Mouse (Mus musculus): ENCODE data around the gene Agxt2.

Agxt2 gene

DNA sequence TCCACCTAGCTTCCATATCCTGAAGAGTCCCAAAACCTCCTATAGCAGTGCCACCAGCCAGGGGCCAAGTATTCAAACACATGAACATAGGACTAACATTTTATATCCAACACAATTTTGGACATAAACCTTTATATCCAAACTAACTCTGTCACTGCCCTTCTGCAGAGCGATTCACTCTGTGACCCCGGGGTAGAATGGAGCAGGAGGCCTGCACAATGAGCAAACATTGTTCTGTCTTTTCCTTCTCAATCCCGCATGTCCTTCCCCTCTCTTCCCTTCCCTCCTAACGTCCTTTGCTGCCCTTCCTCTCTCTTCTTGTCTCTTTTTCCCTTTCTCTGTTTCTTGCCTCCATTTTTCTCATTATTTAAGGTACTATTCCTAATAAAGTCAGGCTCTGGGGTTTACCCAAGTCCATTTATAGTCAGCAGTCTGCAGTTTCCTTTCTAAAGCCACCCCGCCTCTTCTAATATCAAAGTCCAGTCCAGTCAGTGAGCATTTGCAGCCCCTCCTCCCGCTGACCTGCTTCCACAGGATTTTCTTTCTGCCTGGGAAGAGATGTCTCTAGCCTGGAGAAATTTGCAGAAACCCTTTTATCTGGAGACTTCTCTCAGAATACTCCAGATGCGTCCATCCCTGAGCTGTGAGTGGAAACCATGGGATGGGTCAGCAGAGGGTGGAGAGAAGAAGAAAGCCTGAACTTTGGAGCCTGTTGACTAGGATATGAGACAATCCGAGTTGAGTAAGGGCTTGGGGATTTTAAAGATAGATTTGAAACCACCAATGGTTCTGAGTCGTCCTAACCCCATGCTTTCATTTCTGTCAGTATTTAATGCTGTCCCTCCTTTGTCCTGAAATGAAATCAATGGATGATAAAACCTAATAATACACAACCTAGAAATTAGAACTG, at the start of gene Agxt2:
Gene Agxt2, plus strand, starts transcription at position 494 of the 910 bp plus-strand sequence.
- in situ Hi-C loops (cut with MboI, MseI), result no loop called here

DNA sequence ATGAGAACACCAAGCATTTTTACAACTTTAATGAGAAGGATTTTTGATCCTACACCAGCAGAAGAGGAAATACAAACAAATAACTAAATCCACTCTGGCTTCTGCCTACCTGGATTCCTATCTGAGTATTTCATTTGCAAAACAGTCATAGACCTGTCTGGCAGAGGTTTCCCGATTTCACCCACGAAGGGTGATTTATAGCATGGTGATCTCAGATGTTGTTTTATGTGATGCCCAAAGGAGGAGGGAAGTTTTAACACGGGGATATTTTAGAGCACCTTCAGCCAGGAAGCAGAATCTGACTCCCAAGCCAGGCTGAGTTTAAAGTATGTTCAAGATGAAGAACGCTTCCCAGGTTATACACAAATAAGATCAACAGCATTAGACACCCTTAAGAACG, 46.5 kb upstream of the Agxt2 start:
- in situ Hi-C loops (cut with MboI, MseI), result loop anchor here (10.0 kb wide), 1 partner anchor 857 kb away; no protein-coding TSS in a partner anchor

DNA sequence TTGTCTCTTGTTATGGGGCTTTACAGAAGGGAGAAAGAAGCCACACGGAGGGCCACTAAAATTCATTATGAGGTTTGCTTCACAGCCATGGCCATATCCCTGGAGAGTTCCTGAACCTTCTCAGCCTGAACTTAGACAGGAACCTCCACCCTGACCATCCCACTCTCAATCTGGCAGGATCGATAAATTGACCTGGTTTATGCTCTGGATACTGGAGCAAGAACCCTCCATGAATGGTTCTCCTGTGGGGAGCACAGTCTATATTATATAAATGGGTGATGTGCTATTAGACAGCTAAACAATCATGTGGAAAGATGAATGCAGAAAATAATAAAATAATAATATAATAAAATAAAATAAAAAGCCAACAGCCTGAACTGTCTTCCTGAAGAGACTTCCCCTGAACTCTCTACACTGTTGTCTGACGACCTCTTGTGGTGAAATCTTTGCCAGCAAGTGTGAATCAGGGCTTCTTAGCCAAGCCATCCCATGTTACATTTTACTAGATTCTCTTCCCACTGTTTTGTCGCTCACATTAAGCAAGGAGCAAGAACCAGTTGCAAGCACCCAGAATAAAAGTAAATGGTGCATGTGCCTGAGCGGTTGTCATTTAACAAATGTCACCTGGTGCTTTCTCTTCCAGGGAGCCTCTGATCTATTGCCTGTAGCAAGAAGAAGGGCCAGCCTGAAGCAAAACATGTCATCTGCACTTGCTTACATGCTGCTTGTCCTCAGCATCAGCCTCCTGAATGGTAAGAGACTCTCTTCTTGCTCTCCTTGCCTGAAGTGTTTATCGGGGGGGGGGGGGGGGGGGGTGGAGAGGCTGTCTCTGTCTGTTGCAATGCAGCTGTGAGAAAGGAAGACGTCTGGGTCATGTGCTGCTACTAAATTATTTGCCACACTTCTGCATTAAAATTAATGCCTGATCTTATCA, 44.5 kb upstream of the Agxt2 start:
- in situ Hi-C loops (cut with MboI, MseI), result loop anchor here (10.0 kb wide), 1 partner anchor 859 kb away; no protein-coding TSS in a partner anchor

DNA sequence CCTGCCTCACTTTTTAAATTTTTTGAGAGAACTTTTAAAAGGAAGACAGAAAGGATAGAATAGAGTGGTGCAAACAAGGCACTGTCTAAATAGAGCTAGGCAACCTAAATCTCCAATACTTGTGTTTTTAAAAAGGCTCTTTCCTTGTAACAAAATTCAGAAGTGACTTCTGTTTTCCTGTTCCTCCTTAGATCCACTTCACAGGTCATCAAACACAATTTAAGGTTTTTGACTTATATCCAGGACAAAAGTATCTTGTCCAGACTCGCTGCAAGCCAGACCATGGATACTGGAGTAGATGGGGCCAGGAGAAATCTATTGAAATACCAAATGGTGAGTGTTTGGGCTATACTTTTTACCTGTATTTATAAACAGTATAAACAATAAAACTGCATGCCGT, 33.3 kb upstream of the Agxt2 start, which contains the start of gene Gm21973:
Gene Gm21973, plus strand, starts transcription at position 301 of the 400 bp plus-strand sequence.
- in situ Hi-C loops (cut with MboI, MseI), result no loop called here

DNA sequence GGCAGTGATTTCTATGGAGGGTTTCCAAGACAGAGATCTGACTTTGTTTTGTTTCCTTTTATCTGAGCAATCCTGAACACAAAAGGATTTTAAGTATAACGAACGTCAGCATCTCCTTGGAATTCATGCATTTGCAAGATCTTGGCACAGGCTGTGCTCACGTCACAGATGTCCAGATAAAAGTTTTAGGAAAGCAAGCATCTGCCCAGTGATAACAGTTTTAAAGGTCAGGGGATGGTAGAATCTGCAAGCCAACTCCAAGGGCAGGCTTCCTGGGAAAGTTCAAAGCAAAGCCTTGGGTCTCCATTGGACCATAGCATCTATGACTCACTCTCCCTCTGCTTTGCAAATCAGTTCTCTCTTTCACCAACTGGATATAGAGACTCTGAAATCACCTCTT, 27.7 kb upstream of the Agxt2 start:
- in situ Hi-C loops (cut with MboI, MseI), result no loop called here

DNA sequence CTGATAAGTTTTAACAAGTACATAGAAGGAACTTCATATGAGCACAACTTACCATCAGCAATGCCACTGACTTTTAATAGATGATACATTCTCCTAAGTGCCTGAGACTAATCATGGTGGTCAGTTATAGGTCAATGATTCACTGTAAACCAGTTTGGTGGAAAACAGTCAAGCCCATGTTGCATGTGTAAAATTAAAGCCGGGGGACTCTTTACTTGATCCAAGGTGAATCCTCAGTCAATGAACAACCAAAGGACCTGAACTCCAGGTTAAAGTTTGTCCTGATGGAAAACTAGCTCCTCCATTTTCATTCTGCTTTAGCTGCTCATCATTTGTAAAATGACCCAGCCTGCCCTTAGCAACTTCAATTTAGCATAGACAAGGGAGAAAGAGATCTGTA, 25.8 kb upstream of the Agxt2 start:
- in situ Hi-C loops (cut with MboI, MseI), result no loop called here

DNA sequence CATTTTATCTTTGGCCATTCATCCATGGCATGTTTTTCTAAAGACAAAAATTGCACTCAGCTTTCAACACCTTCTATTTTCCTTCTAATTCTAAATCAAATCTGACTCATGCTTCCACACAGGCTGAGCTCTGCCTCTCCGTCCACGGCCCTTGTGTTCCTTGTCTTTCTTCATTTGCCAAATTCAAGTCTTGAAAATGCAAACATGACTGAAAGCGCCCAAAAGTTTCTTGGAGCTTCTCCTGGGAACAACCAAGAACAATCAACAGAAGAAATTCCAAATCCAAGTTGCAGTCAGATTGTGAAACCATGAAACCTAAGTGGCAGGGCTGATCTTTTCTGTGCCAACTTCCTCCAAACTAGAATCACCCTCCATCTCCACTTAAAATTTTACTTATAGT, 19.7 kb upstream of the Agxt2 start:
- in situ Hi-C loops (cut with MboI, MseI), result no loop called here

DNA sequence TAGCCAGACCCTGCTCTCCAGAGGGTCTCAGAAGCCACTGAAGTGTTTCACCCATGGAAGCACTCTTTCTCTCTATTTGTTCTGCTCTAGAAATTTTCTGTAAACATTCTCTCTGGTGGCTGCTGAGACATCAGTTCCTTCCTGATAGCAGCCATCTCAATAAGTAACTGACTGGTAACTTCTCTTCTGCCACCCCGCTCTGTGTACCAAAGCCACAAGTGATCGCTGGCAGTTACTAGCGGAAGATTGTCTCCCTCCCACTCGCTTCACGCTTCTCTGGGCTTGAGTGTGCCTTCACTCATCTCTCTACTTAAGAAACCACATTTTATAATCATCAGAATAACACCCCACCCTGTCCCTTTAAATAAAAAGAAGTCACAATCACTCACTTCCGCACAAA, 11.3 kb upstream of the Agxt2 start:
- in situ Hi-C loops (cut with MboI, MseI), result no loop called here

DNA sequence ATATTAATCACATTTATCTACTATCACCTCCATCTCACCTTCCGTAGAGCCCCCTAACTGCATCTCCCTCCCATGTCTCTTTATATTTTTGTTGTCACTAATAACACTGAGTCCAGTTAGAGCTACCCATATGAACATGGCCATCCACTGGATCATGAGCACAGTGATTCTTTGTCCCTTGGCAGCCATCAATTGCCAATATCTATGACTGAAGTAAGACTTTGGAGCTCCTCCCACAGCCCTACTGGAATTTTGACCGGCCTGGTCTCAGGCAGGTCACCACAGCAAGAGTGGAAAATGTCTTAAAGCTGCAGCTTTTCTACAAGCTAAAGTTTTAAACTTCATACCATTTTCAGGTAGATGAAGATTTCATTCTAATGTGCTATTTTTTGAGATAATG, 8.0 kb downstream of the Agxt2 start:
- in situ Hi-C loops (cut with MboI, MseI), result no loop called here

DNA sequence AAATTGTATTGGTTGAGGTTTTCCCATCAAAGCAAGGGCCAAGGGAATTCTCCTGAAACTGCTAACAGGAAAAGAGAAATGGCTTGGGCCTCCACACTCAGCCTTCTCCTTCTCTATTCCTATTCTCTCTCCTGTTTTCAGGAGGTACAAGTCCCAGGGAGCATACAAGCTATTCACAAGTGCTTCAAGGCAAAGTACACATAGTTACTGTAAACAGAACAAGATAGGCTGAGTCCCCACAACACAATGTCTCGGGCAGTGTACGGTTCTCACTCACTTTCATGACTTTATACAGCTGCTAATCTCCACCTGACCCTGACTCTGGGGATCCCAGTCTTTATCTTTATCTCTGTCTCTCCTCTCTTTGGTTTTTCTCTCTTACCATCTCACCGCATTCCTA, 17.1 kb downstream of the Agxt2 start:
- in situ Hi-C loops (cut with MboI, MseI), result no loop called here

DNA sequence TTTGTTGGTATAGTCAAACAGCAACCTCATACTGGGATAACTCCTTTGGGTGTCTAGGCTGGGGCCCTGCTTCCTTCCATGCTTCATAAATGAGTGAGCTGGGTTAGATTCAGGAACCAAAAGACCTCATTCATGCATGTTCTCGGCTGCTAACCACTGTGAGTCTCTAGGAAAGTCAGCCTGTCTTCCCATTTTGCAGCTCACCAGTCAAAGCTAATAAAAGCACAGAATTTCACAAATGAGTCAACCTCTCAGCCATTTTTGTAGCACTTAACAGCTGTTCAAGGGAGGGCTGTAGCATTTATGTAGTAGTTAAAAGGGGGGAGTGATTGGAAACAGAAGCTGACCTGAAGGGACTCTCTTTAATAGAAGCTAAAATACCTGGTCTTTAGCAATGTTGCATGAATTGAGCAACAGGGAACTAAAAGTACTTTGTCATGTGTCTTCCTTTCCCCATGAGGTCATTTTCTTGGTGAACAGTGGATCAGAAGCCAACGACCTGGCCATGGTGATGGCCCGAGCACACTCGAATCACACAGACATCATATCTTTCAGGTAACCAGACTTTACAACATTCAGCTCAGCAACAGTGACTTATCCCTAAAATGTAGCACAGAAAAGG, 20.1 kb downstream of the Agxt2 start:
- in situ Hi-C loops (cut with MboI, MseI), result no loop called here

DNA sequence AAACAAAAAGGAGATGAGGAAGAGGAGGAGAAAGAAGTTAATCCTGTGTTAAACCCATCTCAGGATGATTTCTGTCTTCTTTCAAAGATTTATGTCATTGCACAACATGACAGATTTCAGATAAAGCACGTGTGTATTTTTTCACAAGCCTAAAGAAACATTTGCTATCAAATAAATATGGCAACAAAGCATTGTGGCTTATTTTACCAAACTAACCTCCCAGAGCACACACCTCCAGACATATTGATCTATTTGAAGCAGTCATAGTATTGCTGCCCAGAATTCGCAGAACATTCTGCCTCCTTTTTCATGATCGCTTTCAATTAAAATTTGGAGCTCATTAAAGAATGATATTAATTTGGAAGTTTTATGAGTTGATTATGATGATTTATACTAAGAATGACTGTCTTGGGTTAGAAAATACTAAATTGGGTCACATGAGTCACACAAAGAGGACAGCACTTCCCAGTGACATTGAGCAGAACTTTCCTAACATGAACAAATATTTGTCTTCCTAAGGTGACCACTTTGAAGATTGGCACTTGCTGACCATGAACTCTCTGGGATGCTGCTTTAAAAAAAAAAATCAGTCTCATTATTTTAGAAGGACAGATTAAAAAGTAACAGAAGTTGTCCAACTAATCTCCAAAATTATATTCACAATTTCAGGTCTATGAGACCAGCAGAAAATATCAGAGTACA, 21.6 kb downstream of the Agxt2 start:
- in situ Hi-C loops (cut with MboI, MseI), result no loop called here

DNA sequence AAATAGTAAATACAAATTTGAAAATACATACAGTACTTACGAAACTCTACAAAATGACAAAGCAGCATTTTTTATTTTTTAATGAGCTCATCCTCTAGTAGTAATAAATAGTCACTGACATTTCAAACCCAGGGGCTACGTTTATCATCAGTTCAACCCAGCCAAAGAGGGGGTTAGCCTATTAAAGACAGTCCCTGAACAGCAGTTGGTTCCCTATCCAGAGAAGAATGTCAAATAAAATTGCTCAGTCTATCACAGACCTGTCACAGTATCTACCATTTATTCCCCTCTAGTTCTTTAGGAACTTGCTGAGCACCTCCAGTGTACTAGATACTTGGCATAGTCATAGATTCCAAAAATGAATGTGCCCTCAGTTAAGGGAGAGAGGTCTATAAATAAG, 28.9 kb downstream of the Agxt2 start:
- in situ Hi-C loops (cut with MboI, MseI), result no loop called here

DNA sequence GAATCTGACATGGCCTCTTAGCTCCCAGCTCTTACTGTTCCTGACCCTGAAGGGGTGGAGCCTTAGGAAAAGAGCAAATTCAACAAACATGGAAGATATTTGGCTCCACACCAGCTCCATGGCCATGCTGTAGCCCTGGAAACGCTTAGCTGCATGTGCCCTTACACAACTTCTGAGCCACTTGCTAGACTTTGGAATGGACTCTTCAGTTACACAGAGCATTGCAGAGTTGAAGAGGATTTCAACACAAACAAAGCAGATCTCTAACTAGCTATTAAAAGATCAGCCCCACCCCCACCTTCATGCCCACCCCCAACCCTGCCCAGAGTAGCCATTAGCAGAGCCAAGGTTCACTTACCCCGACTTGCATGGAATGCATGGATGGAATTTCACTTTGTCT, 41.5 kb downstream of the Agxt2 start:
- in situ Hi-C loops (cut with MboI, MseI), result no loop called here

DNA sequence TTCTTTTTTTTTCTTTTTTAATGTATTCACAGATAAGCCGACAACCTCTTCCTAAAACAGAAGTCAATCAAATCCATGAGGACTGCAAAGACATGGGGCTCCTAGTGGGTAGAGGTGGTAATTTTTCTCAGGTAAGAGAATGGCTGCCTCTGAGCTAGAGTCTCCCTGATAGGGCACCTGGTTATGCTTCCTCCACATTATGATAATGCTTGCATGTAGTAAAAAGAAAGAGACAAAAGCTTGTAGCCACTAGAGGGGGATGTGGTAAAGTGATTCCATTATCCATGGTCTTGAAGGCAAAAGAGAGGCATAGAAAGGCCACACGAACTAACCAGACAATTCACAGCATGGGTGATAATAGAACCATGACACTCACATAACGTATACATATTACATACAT, 42.1 kb downstream of the Agxt2 start:
- in situ Hi-C loops (cut with MboI, MseI), result no loop called here

DNA sequence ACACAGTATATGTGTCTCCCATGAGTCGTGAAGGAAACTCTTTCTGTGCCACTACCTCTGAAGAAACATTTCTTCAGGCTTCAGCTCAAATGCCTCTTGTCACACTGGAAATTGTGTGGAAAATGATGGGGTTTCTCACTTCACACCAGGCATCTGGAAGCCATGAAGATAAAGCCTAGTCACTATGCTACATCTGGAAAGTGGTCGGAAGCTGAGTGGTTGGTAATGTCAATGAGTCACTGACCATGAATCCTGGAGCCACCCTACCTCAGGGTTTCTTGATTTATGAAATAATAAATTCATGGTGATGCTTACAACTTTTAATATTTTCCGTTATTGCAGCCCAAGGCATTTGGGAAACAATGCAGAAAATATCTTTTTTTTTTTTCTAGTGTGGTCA, 51.5 kb downstream of the Agxt2 start:
- in situ Hi-C loops (cut with MboI, MseI), result no loop called here

DNA sequence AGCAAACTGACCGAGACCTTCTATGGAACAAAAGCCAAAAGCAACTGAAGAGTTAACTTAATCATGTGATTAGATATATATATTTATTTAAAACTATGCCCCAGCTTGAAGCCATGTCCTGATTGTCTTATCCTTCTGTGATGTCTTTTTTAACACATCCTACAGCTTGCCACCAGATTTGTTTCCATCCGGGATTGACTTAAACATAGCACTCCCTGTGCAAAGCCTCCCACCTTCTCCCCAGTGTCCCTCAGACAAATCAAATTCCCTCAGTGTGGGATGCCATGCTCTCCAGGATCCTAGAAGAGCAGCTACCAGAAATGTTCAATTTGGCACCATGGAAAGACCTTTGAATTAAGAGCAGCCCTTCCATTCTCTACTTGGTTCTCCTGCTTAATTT, 52.5 kb downstream of the Agxt2 start:
- in situ Hi-C loops (cut with MboI, MseI), result no loop called here

DNA sequence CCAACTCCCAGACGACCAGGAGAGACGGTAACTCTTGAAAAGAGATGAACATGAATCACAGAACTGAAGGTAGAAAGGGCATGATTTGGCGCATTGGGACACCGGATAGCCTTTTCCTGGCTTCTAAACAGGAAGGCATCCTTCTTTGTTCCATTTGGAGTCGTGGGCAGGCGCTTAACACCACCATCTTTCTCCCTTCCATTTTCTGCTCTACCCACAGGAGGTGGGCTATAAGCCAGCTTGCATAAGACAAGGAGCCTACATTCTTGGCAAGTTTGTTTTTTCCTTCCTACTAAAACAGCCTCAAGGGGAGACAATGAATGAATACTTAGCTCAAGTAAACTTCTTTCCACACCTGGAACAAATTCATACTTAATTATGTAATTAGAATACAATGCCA, 55.3 kb downstream of the Agxt2 start:
- in situ Hi-C loops (cut with MboI, MseI), result no loop called here

DNA sequence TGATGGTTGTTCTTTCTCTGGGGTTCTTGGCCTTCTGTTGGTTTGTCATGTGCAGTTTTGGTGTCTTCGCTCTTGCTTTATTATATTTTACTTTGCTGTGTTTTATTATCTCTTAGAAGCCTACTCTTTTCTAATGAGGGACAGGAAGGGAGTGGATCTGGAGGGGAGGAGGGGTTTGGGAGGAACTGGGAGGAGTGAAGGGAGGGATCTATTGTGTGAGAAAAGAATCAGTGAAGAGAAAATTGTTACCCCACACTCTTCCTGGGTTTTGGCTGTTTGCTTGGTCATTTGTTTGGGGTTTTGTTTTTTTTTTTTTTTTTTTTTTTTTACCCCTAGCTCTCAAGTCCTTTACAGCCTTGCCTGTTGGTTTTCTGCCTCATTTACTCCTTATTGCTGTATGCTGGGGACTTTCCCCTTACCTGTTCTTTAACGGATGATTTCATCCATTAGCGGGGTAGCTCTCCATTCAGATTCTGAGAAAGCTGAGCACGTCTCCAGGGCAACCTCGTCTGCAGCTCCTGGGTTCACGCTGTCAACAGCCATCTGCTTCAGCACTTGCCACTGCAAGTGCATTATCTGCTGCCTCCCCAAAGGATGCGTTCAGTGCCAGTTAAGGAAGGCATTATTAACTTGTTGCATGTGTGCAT, 62.9 kb downstream of the Agxt2 start:
- in situ Hi-C loops (cut with MboI, MseI), result no loop called here

DNA sequence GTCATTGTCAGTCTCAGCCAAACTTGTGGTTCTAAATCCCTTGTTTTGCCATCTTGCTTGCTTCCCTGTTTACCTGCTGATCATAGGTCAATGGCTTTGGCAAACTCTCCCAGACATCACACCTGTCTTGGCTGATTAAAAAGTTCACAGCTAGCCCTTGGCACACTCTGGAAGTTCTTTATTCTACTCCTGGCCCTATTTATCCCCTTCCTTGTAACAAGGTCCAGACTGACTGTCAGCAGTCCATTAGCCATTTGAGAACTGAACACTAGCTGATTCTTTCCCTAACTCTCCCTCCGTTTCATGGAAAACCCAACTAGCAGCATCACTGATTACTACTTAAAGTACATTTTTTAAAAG, 63.4 kb downstream of the Agxt2 start:
- in situ Hi-C loops (cut with MboI, MseI), result no loop called here

DNA sequence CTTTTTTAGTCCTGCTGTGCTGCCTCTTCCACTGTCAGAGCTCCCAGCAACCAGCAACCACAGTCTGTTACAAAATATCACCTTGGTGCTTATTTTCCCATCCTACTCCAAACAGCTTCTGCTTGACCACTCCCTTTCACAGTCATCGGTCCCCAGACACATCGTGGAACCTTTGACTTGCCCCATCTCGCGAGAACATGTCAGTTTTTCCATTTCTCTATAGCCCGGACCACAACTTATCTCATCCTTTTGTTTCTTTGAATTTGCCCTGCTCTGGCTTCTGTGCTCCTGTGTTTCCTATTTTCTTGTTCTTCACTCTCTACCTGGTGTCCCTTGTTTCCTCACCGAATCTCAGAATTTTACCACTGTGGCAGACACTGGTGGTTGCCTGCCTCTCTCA, 67.8 kb downstream of the Agxt2 start:
- in situ Hi-C loops (cut with MboI, MseI), result no loop called here

Measured in T-helper 1 cell (primary cell).